Mouse (Mus musculus) CH12.LX (cell line): ENCODE data around the gene Lgr6. TPM values are rescaled to one million over a fixed set of nuclear protein-coding genes. Genes with fewer than 3 reads are reported as not detected.

Source experiments
- DNase-seq: peaks from one replicate; pipeline ENCODE4 v3.0.0-alpha.2; 2013; ENCODE audit errors: extremely low read depth
- H3K27ac ChIP-seq: 2 replicates; pipeline ENCODE4 v1.5.1; 2012; ENCODE audit warnings: low read depth, mild to moderate bottlenecking, control low read depth, moderate library complexity; ENCODE audit not compliant: insufficient read depth
- H3K27me3 ChIP-seq: replicated peaks from 2 replicates; pipeline ENCODE3; 2012; ENCODE audit warnings: inconsistent platforms
- H3K36me3 ChIP-seq, 2 experiments: replicated peaks in 1 of 2; 2 replicates each; pipeline versions ENCODE3 to v1.6.1; 2012; ENCODE audit warnings: inconsistent platforms in 1 of 2, low read length in 1 of 2, mild to moderate bottlenecking in 1 of 2, mixed read lengths in 1 of 2, moderate library complexity in 1 of 2; ENCODE audit not compliant: control insufficient read depth in 1 of 2, insufficient read depth in 1 of 2
- H3K4me1 ChIP-seq, 2 experiments: 2 replicates each; pipeline ENCODE4 v1.6.1; 2012; ENCODE audit warnings: inconsistent platforms in 1 of 2, moderate library complexity in 1 of 2; ENCODE audit not compliant: insufficient read depth in 2 of 2, control insufficient read depth in 1 of 2
- H3K4me2 ChIP-seq: 2 replicates; pipeline ENCODE4 v1.6.1; 2012; ENCODE audit warnings: low read depth, mild to moderate bottlenecking, control low read depth; ENCODE audit not compliant: poor library complexity, insufficient read depth, severe bottlenecking
- H3K4me3 ChIP-seq, 3 experiments: fragments of 150-350 bp in 1 of 3; sonication (generic) in 1 of 3; replicated peaks in 1 of 3; 2 replicates each; pipeline versions ENCODE3 to v1.5.1; 2011 to 2012; ENCODE audit warnings: low read depth in 2 of 3, low read length in 2 of 3, mild to moderate bottlenecking in 2 of 3, moderate library complexity in 2 of 3, control low read depth in 1 of 3, improper control_type of control experiment in 1 of 3, inconsistent platforms in 1 of 3, mixed read lengths in 1 of 3; ENCODE audit not compliant: poor library complexity in 1 of 3
- H3K79me2 ChIP-seq: replicated peaks from 2 replicates; pipeline ENCODE4 v1.6.1; 2012; ENCODE audit warnings: mild to moderate bottlenecking, moderate library complexity; ENCODE audit not compliant: control insufficient read depth, poor library complexity, insufficient read depth, severe bottlenecking; ENCODE audit errors: extremely low read depth
- H3K9ac ChIP-seq: 2 replicates; pipeline ENCODE4 v1.6.1; 2012; ENCODE audit warnings: low read depth, mild to moderate bottlenecking, control low read depth, moderate library complexity; ENCODE audit not compliant: insufficient read depth
- H3K9me3 ChIP-seq: replicated peaks from 2 replicates; pipeline ENCODE3; 2012; ENCODE audit warnings: low read length, inconsistent platforms, mixed read lengths
- BHLHE40 ChIP-seq: IDR thresholded peaks from 2 replicates; pipeline ENCODE4 v1.6.1; 2011; ENCODE audit warnings: mild to moderate bottlenecking, low read depth, low read length, improper control_type of control experiment
- CHD1 ChIP-seq: IDR thresholded peaks from 2 replicates; pipeline ENCODE4 v1.6.1; 2012; ENCODE audit warnings: low read depth, low read length, improper control_type of control experiment, inconsistent platforms
- CHD2 ChIP-seq: IDR thresholded peaks from 2 replicates; pipeline ENCODE4 v1.6.1; 2011; ENCODE audit warnings: low read length, improper control_type of control experiment
- CTCF ChIP-seq, 2 experiments: IDR thresholded peaks in 1 of 2; conservative IDR thresholded peaks in 1 of 2; 2 replicates each; pipeline ENCODE4 v1.5.1; 2011 to 2012; ENCODE audit warnings: low read depth in 2 of 2, low read length in 2 of 2, improper control_type of control experiment in 1 of 2, inconsistent platforms in 1 of 2, mild to moderate bottlenecking in 1 of 2, moderate library complexity in 1 of 2
- EP300 ChIP-seq: IDR thresholded peaks from 2 replicates; pipeline ENCODE4 v1.6.1; 2011; ENCODE audit warnings: low read length, improper control_type of control experiment
- ETS1 ChIP-seq: conservative IDR thresholded peaks from 2 replicates; pipeline ENCODE4 v1.6.1; 2012; ENCODE audit warnings: low read depth, mild to moderate bottlenecking, inconsistent platforms, low read length, improper control_type of control experiment, moderate library complexity
- IRF4 ChIP-seq: IDR thresholded peaks from 2 replicates; pipeline ENCODE4 v1.6.1; 2014; ENCODE audit warnings: low read depth, mild to moderate bottlenecking, inconsistent platforms, low read length, improper control_type of control experiment
- JUN ChIP-seq: IDR thresholded peaks from 2 replicates; pipeline ENCODE4 v1.6.1; 2011; ENCODE audit warnings: low read depth, mild to moderate bottlenecking, low read length, improper control_type of control experiment, moderate library complexity; ENCODE audit not compliant: insufficient read depth
- JUND ChIP-seq: conservative IDR thresholded peaks from 2 replicates; pipeline ENCODE4 v1.6.1; 2011; ENCODE audit warnings: low read depth, low read length, improper control_type of control experiment
- KAT2A ChIP-seq: IDR thresholded peaks from 2 replicates; pipeline ENCODE4 v1.6.1; 2012; ENCODE audit warnings: low read length, improper control_type of control experiment, inconsistent platforms; ENCODE audit not compliant: insufficient replicate concordance
- MAFK ChIP-seq: IDR thresholded peaks from 2 replicates; pipeline ENCODE4 v1.6.1; 2011; ENCODE audit warnings: low read length, improper control_type of control experiment; ENCODE audit not compliant: insufficient replicate concordance
- MAX ChIP-seq: IDR thresholded peaks from 2 replicates; pipeline ENCODE4 v1.6.1; 2011; ENCODE audit warnings: low read length, improper control_type of control experiment
- MEF2A ChIP-seq: IDR thresholded peaks from 2 replicates; pipeline ENCODE4 v1.6.1; 2014; ENCODE audit warnings: low read depth, mild to moderate bottlenecking, inconsistent platforms, low read length, improper control_type of control experiment, borderline replicate concordance
- MXI1 ChIP-seq: IDR thresholded peaks from 2 replicates; pipeline ENCODE4 v1.6.1; 2011; ENCODE audit warnings: mild to moderate bottlenecking, low read depth, low read length, improper control_type of control experiment
- NRF1 ChIP-seq: IDR thresholded peaks from 2 replicates; pipeline ENCODE4 v1.6.1; 2014; ENCODE audit warnings: low read depth, mild to moderate bottlenecking, inconsistent platforms, low read length, improper control_type of control experiment, moderate library complexity
- POLR2A ChIP-seq: IDR thresholded peaks from 2 replicates; pipeline ENCODE4 v1.6.1; 2011; ENCODE audit warnings: low read depth, mild to moderate bottlenecking, improper control_type of control experiment, low read length
- RAD21 ChIP-seq: IDR thresholded peaks from 2 replicates; pipeline ENCODE4 v1.6.1; 2011; ENCODE audit warnings: low read depth, mild to moderate bottlenecking, low read length, improper control_type of control experiment, moderate library complexity
- RCOR1 ChIP-seq: conservative IDR thresholded peaks from 2 replicates; pipeline ENCODE4 v1.6.1; 2012; ENCODE audit warnings: low read depth, mild to moderate bottlenecking, inconsistent platforms, low read length, improper control_type of control experiment
- SMC3 ChIP-seq: IDR thresholded peaks from 2 replicates; pipeline ENCODE4 v1.6.1; 2011; ENCODE audit warnings: low read depth, low read length, improper control_type of control experiment
- TBP ChIP-seq: conservative IDR thresholded peaks from 2 replicates; pipeline ENCODE4 v1.6.1; 2011; ENCODE audit warnings: low read depth, low read length, improper control_type of control experiment
- TCF12 ChIP-seq: IDR thresholded peaks from 2 replicates; pipeline ENCODE4 v1.6.1; 2014; ENCODE audit warnings: low read depth, mild to moderate bottlenecking, inconsistent platforms, low read length, improper control_type of control experiment
- USF1 ChIP-seq: IDR thresholded peaks from 2 replicates; pipeline ENCODE4 v1.6.1; 2014; ENCODE audit warnings: low read depth, mild to moderate bottlenecking, inconsistent platforms, low read length, improper control_type of control experiment
- USF2 ChIP-seq: conservative IDR thresholded peaks from 2 replicates; pipeline ENCODE4 v1.6.1; 2011; ENCODE audit warnings: low read depth, low read length, improper control_type of control experiment
- ZMIZ1 ChIP-seq: IDR thresholded peaks from 2 replicates; pipeline ENCODE4 v1.6.1; 2012; ENCODE audit warnings: low read depth, mild to moderate bottlenecking, inconsistent platforms, low read length, improper control_type of control experiment
- dilution Hi-C: fragments of 300-500 bp; cut with MboI; formaldehyde crosslinking; loops from 2 replicates; pipeline ENCODE4 v1.14.3; 2020; ENCODE audit warnings: low sequenced_read_pairs; ENCODE audit not compliant: extremely low pct_unique_long_range_greater_than_20kb, extremely low pct_ligation_motif_present
- in situ Hi-C: fragments of 300-500 bp; cut with MboI; formaldehyde crosslinking; loops from 3 replicates; pipeline ENCODE4 v1.14.3; 2019; ENCODE audit warnings: low sequenced_read_pairs, low pct_ligation_motif_present, low pct_unique_long_range_greater_than_20kb, mixed read lengths
- polyA plus RNA-seq: library from polyadenylated mRNA; unstranded; fragments of >175 nt; gene quantifications from 2 replicates; pipeline ENCODE4 v1.2.1, GENCODE M21; 2012; ENCODE audit warnings: low read depth; ENCODE audit not compliant: insufficient read length
- total RNA-seq, 2 experiments: library from RNA; depleted of rRNA; stranded (reverse); fragments of 300-350 nt in 1 of 2; fragments of >200 nt in 1 of 2; gene quantifications; 2 replicates each; pipeline ENCODE4 v1.2.3; 2012 to 2014

Lgr6 gene
- total and polyA plus RNA-seq, 3 experiments: 0.07 to 0.17 (median 0.16) TPM

DNA sequence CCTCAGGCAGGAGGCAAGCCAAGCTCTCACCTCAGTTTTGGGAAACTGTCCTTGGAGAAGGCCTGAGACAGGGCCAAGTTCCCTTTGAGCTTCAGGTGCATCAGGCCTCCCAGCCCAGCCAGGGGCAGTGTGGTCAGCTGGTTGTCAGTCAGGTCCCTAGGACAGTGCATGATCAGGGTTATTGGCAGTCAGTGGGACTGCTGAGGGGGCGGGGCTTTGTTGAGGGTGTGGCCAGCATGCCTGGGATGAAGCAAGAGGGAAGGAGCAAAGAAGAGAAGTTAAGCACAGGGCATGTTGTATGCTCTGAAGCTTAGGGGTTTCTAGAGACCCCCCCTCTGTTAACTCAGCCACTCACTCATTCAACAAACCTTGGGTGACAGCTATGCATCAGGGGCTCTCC, 109.1 kb downstream of the Lgr6 start:
- Histone ChIP-seq H3K79me2 (no peaks in the 10 kb centered on the region), H3K4me1 (peaks cover 2 to 29% of the 10 kb centered on the region in 2 experiments; a peak in 3 of 4 replicates), H3K9me3 (no peaks in the 10 kb centered on the region), H3K27ac (no peak overlapping the region), H3K36me3 (no peaks in the 10 kb centered on the region), H3K9ac (no peak overlapping the region), H3K4me3 (no peak overlapping the region), H3K4me2 (no peak overlapping the region), H3K27me3 (peaks cover 10% of the 10 kb centered on the region)
- DNase-seq: no peak
- dilution Hi-C loops: no loop called here
- no peak for TF ChIP-seq NRF1
- TF ChIP-seq MAX: no peak
- TF ChIP-seq MXI1: no peak
- no peak for TF ChIP-seq MAFK
- TF ChIP-seq ZMIZ1: no peak
- TF ChIP-seq TBP: no peak
- TF ChIP-seq MEF2A: no peak
- no peak for TF ChIP-seq CTCF (conservative IDR thresholded peaks at IDR 0.05 in 1 of 2, IDR thresholded peaks at IDR 0.05 in 1 of 2; ENCODE audit: low read depth in 2 of 2, low read length in 2 of 2)
- TF ChIP-seq ETS1: no peak
- TF ChIP-seq BHLHE40: no peak
- no peak for TF ChIP-seq JUN
- TF ChIP-seq RAD21: no peak
- TF ChIP-seq TCF12: no peak
- TF ChIP-seq IRF4: no peak
- no peak for TF ChIP-seq JUND
- TF ChIP-seq CHD1: no peak
- in situ Hi-C loops: no loop called here

DNA sequence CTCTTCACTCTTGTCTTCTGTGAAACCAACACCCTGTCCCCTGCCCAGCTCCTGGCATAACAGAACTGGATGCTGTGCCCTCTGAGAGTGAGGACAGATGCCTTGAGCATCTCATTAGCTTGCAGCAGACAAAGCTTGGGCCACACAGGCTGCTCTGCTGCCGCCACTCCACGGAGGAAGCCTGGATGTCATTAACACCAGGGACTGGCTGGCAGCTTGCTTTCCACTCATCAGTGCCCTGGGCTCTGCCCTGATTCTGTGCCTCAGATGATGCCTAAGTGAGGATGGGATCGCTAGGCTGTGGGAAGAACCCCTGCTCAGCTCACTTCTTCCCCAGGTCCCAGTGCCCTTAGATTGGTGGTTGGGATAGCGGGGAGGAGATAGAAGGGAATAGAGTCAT, 109.6 kb downstream of the Lgr6 start:
- H3K9me3 ChIP-seq: no peaks in the 10 kb centered on the region
- H3K9ac ChIP-seq: no peak overlapping the region
- dilution Hi-C loops: no loop called here
- peaks cover 10% of the 10 kb centered on the region for H3K27me3 ChIP-seq
- TF ChIP-seq RAD21: no peak
- TF ChIP-seq RCOR1: no peak
- no peak for TF ChIP-seq EP300
- no peak for TF ChIP-seq CTCF (conservative IDR thresholded peaks at IDR 0.05 in 1 of 2, IDR thresholded peaks at IDR 0.05 in 1 of 2; ENCODE audit: low read depth in 2 of 2, low read length in 2 of 2)
- TF ChIP-seq POLR2A: no peak
- no peak for TF ChIP-seq MXI1
- no peak for TF ChIP-seq SMC3
- no peak for TF ChIP-seq USF1
- TF ChIP-seq USF2: no peak
- TF ChIP-seq CHD2: no peak
- TF ChIP-seq KAT2A: no peak
- no peak for TF ChIP-seq CHD1
- no peak for TF ChIP-seq ZMIZ1
- no peak for DNase-seq
- in situ Hi-C loops: no loop called here
- H3K4me1 ChIP-seq: peaks cover 2 to 27% of the 10 kb centered on the region in 2 experiments; a peak in 3 of 4 replicates
- no peak overlapping the region for H3K4me2 ChIP-seq
- no peaks in the 10 kb centered on the region for H3K36me3 ChIP-seq
- H3K27ac ChIP-seq: no peak overlapping the region
- no peaks in the 10 kb centered on the region for H3K79me2 ChIP-seq
- no peak overlapping the region for H3K4me3 ChIP-seq
